Mouse (Mus musculus) left cerebral cortex, adult 9 months (tissue): ENCODE measurements around the gene Mad1l1.
A peak's percentile ranks its signal among the peaks of the same experiment; 100 is the strongest.

Source experiments
- DNase-seq, 2 experiments: peaks; one replicate each; pipeline ENCODE4 v3.0.0; 2022; ENCODE audit warnings: low spot score in 2 of 2

The Mad1l1 gene

GRCm38 (mm10) chr5:140143541-140143940 lies 177.8 kb downstream of the Mad1l1 start:
- DNase-seq = no peak

- DNase-seq = no peak
These were observed 180.0 kb downstream of the Mad1l1 start for GRCm38 (mm10) chr5:140141336-140141735.

- DNase-seq = peak in 1 of 2 experiments; percentile 49
These were observed 181.1 kb downstream of the Mad1l1 start for GRCm38 (mm10) chr5:140140214-140140613.

- no peak for DNase-seq
These were observed 185.4 kb downstream of the Mad1l1 start for GRCm38 (mm10) chr5:140135734-140136625.

- no peak for DNase-seq
These were observed 187.3 kb downstream of the Mad1l1 start for GRCm38 (mm10) chr5:140134021-140134420.

GRCm38 (mm10) chr5:140128414-140128981 lies 192.9 kb downstream of the Mad1l1 start:
- DNase-seq = no peak

GRCm38 (mm10) chr5:140127981-140128380 lies 193.4 kb downstream of the Mad1l1 start:
- no peak for DNase-seq

- no peak for DNase-seq
These were observed 196.7 kb downstream of the Mad1l1 start for GRCm38 (mm10) chr5:140124626-140125025.

- DNase-seq = no peak
These were observed 197.5 kb downstream of the Mad1l1 start for GRCm38 (mm10) chr5:140123640-140124366.

- no peak for DNase-seq
These were observed 198.2 kb downstream of the Mad1l1 start for GRCm38 (mm10) chr5:140123194-140123593.

- DNase-seq = no peak
These were observed 199.4 kb downstream of the Mad1l1 start for GRCm38 (mm10) chr5:140121966-140122365.

GRCm38 (mm10) chr5:140118921-140119320 lies 202.4 kb downstream of the Mad1l1 start:
- DNase-seq = no peak

GRCm38 (mm10) chr5:140117968-140118367 lies 203.4 kb downstream of the Mad1l1 start:
- DNase-seq = no peak

GRCm38 (mm10) chr5:140115434-140116271 lies 205.7 kb downstream of the Mad1l1 start:
- DNase-seq = peak in 1 of 2 experiments; percentile 66

GRCm38 (mm10) chr5:140114512-140115060 lies 206.8 kb downstream of the Mad1l1 start:
- DNase-seq = no peak

GRCm38 (mm10) chr5:140113281-140113680 lies 208.1 kb downstream of the Mad1l1 start:
- DNase-seq = no peak

GRCm38 (mm10) chr5:140110024-140110423 lies 211.3 kb downstream of the Mad1l1 start:
- no peak for DNase-seq

GRCm38 (mm10) chr5:140107907-140108306 lies 213.4 kb downstream of the Mad1l1 start:
- no peak for DNase-seq

- no peak for DNase-seq
These were observed 215.3 kb downstream of the Mad1l1 start for GRCm38 (mm10) chr5:140106051-140106450.

GRCm38 (mm10) chr5:140104891-140105290 lies 216.5 kb downstream of the Mad1l1 start:
- DNase-seq = no peak

GRCm38 (mm10) chr5:140102731-140103130 lies 218.6 kb downstream of the Mad1l1 start:
- DNase-seq = no peak
